Mouse (Mus musculus) retina, embryonic 14.5 days (tissue): ENCODE data around the gene Prkca.

ENCODE experiments used
- DNase-seq: peaks from one replicate; pipeline ENCODE4 v3.0.0-alpha.2; 2015; ENCODE audit warnings: low spot score

The Prkca gene

GRCm38 (mm10) chr11:108206602-108207001 is 137.1 kb downstream of the Prkca start:
- no peak for DNase-seq

- no peak for DNase-seq
These were observed 138.9 kb downstream of the Prkca start for GRCm38 (mm10) chr11:108204895-108205248.

- DNase-seq, result no peak
These were observed 139.4 kb downstream of the Prkca start for GRCm38 (mm10) chr11:108204202-108204894.

- no peak for DNase-seq
These were observed 140.9 kb downstream of the Prkca start for GRCm38 (mm10) chr11:108202835-108203234.

GRCm38 (mm10) chr11:108200679-108201586 is 142.8 kb downstream of the Prkca start:
- DNase-seq, result no peak

GRCm38 (mm10) chr11:108199429-108199985 is 144.2 kb downstream of the Prkca start:
- DNase-seq, result no peak

- DNase-seq, result no peak
These were observed 145.1 kb downstream of the Prkca start for GRCm38 (mm10) chr11:108198592-108198991.

- DNase-seq, result no peak
These were observed 146.1 kb downstream of the Prkca start for GRCm38 (mm10) chr11:108197427-108198218.

- no peak for DNase-seq
These were observed 146.9 kb downstream of the Prkca start for GRCm38 (mm10) chr11:108196796-108197195.

GRCm38 (mm10) chr11:108190298-108190697 is 153.4 kb downstream of the Prkca start:
- DNase-seq, result no peak

GRCm38 (mm10) chr11:108189362-108189761 is 154.4 kb downstream of the Prkca start:
- DNase-seq, result no peak

- no peak for DNase-seq
These were observed 161.3 kb downstream of the Prkca start for GRCm38 (mm10) chr11:108182421-108182820.

- no peak for DNase-seq
These were observed 162.6 kb downstream of the Prkca start for GRCm38 (mm10) chr11:108181012-108181713.

GRCm38 (mm10) chr11:108178802-108179201 is 164.9 kb downstream of the Prkca start:
- no peak for DNase-seq

GRCm38 (mm10) chr11:108178258-108178657 is 165.5 kb downstream of the Prkca start:
- no peak for DNase-seq

- DNase-seq, result no peak
These were observed 167.0 kb downstream of the Prkca start for GRCm38 (mm10) chr11:108176715-108177114.

GRCm38 (mm10) chr11:108171917-108172316 is 171.8 kb downstream of the Prkca start:
- DNase-seq, result no peak

- no peak for DNase-seq
These were observed 172.5 kb downstream of the Prkca start for GRCm38 (mm10) chr11:108171260-108171659.

GRCm38 (mm10) chr11:108170107-108170506 is 173.6 kb downstream of the Prkca start:
- DNase-seq, result no peak

GRCm38 (mm10) chr11:108165725-108166124 is 178.0 kb downstream of the Prkca start:
- no peak for DNase-seq

GRCm38 (mm10) chr11:108162639-108163038 is 181.1 kb downstream of the Prkca start:
- DNase-seq, result peak; percentile 45
